Mouse (Mus musculus) heart, embryonic 14.5 days (tissue): Measurements from ENCODE around the gene Pappa2. TPM values are rescaled to one million over a fixed set of nuclear protein-coding genes. Genes with fewer than 3 reads are reported as not detected.

Source experiments
- ATAC-seq: fragments of 200-750 bp; cut with Nextera tagmentation; 2 replicates; pipeline ENCODE4 v1.8.0; 2017; ENCODE audit warnings: low read depth, moderate TSS enrichment; ENCODE audit not compliant: insufficient number of reproducible peaks, insufficient read depth, low FRiP score
- H3K27ac ChIP-seq, 2 experiments: fragments of 200-500 bp in 1 of 2; fragments of 300-500 bp in 1 of 2; sonication (generic) in 1 of 2; replicated peaks in 1 of 2; 2 replicates each; pipeline ENCODE4 v1.5.1; 2012 to 2014; ENCODE audit warnings: low read depth in 2 of 2, low read length in 2 of 2, control low read depth in 1 of 2, mild to moderate bottlenecking in 1 of 2, mixed read lengths in 1 of 2; ENCODE audit not compliant: control insufficient read depth in 1 of 2, insufficient read depth in 1 of 2
- H3K27me3 ChIP-seq: fragments of 300-500 bp; sonication (generic); 2 replicates; pipeline ENCODE4 v1.6.1; 2014; ENCODE audit warnings: mild to moderate bottlenecking, low read length, control low read depth; ENCODE audit not compliant: control insufficient read depth, insufficient read depth
- H3K36me3 ChIP-seq: fragments of 300-500 bp; sonication (generic); 2 replicates; pipeline ENCODE4 v1.6.1; 2014; ENCODE audit warnings: mild to moderate bottlenecking, control low read depth, low read length, mixed read lengths; ENCODE audit not compliant: control insufficient read depth, insufficient read depth
- H3K4me1 ChIP-seq, 2 experiments: fragments of 200-500 bp in 1 of 2; fragments of 300-500 bp in 1 of 2; sonication (generic) in 1 of 2; 2 replicates each; pipeline ENCODE4 v1.6.1; 2012 to 2014; ENCODE audit warnings: low read length in 2 of 2, control low read depth in 1 of 2, mixed read lengths in 1 of 2; ENCODE audit not compliant: control insufficient read depth in 2 of 2, insufficient read depth in 2 of 2
- H3K4me2 ChIP-seq: fragments of 300-500 bp; sonication (generic); 2 replicates; pipeline ENCODE4 v1.6.1; 2014; ENCODE audit warnings: mild to moderate bottlenecking, low read length
- H3K4me3 ChIP-seq, 2 experiments: fragments of 200-500 bp in 1 of 2; fragments of 300-500 bp in 1 of 2; sonication (generic) in 1 of 2; 2 replicates each; pipeline ENCODE4 v1.5.1; 2012 to 2014; ENCODE audit warnings: low read length in 2 of 2, mild to moderate bottlenecking in 2 of 2, control low read depth in 1 of 2, low read depth in 1 of 2, moderate library complexity in 1 of 2; ENCODE audit not compliant: control insufficient read depth in 1 of 2, insufficient read depth in 1 of 2
- H3K9ac ChIP-seq: fragments of 300-500 bp; sonication (generic); 2 replicates; pipeline ENCODE4 v1.6.1; 2014; ENCODE audit warnings: mild to moderate bottlenecking, low read length
- H3K9me3 ChIP-seq: fragments of 300-500 bp; sonication (generic); 2 replicates; pipeline ENCODE4 v1.6.1; 2016; ENCODE audit warnings: low read length, control low read depth; ENCODE audit not compliant: control insufficient read depth
- WGBS: fragments of 180-500 bp; shearing (Covaris S2); extraction: QIAGEN DNeasy Blood & Tissue Kit; methylation state at CpG from one replicate; pipeline ENCODE4 v1.1.7; 2014; 5-methylcytosine and 5-hydroxymethylcytosine counted together
- polyA plus RNA-seq: library from polyadenylated mRNA; unstranded; fragments of >200 nt; fragmentation: Nextera tagmentation; extraction: Ambion mirVana; gene quantifications from 2 replicates; pipeline ENCODE4 v1.2.1, GENCODE M21; 2014

Gene Pappa2
- polyA plus RNA-seq, 1 experiment from 2014 or later = 0.58 TPM

- no peak overlapping the region for H3K27ac ChIP-seq
- no peak overlapping the region for H3K4me3 ChIP-seq
- no peaks in the 10 kb centered on the region for H3K9me3 ChIP-seq
- H3K36me3 ChIP-seq = no peaks in the 10 kb centered on the region
- no peaks in the 10 kb centered on the region for H3K27me3 ChIP-seq
- no peak overlapping the region for H3K9ac ChIP-seq
- H3K4me1 ChIP-seq = peaks cover 2 to 4% of the 10 kb centered on the region in 2 experiments; a peak in 2 of 4 replicates
- ATAC-seq = no peak
- WGBS = 38% methylated on average over 4 of the region's 4 CpGs
- no peak overlapping the region for H3K4me2 ChIP-seq
These were observed 247.3 kb downstream of the Pappa2 start for GRCm38 (mm10) chr1:158732868-158733496.

- no peak overlapping the region for H3K4me2 ChIP-seq
- ATAC-seq = no peak
These were observed 266.8 kb downstream of the Pappa2 start for GRCm38 (mm10) chr1:158713301-158714095.

GRCm38 (mm10) chr1:158701336-158701735 is 279.0 kb downstream of the Pappa2 start:
- Histone ChIP-seq H3K9ac (no peak overlapping the region), H3K27ac (no peak overlapping the region), H3K4me1 (no peaks in the 10 kb centered on the region), H3K4me2 (no peak overlapping the region), H3K27me3 (no peaks in the 10 kb centered on the region), H3K4me3 (no peak overlapping the region), H3K36me3 (no peaks in the 10 kb centered on the region), H3K9me3 (no peaks in the 10 kb centered on the region)
- no peak for ATAC-seq
- WGBS = 74% methylated on average over 1 of the region's 1 CpGs

More at GRCm38 (mm10) chr1:158713301-158714095, 266.8 kb downstream of the Pappa2 start:
- Histone ChIP-seq H3K9me3 (no peaks in the 10 kb centered on the region), H3K36me3 (no peaks in the 10 kb centered on the region), H3K9ac (no peak overlapping the region), H3K27ac (no peak overlapping the region), H3K4me1 (no peaks in the 10 kb centered on the region), H3K4me3 (no peak overlapping the region), H3K27me3 (no peaks in the 10 kb centered on the region)
- 39% methylated on average over 5 of the region's 5 CpGs for WGBS

GRCm38 (mm10) chr1:158700147-158700546 is 280.1 kb downstream of the Pappa2 start:
- Histone ChIP-seq H3K4me1 (no peaks in the 10 kb centered on the region), H3K9me3 (no peaks in the 10 kb centered on the region), H3K27ac (no peak overlapping the region), H3K36me3 (no peaks in the 10 kb centered on the region), H3K4me3 (no peak overlapping the region), H3K4me2 (no peak overlapping the region), H3K27me3 (no peaks in the 10 kb centered on the region), H3K9ac (no peak overlapping the region)
- 67% methylated on average over 2 of the region's 2 CpGs for WGBS
- no peak for ATAC-seq

DNA sequence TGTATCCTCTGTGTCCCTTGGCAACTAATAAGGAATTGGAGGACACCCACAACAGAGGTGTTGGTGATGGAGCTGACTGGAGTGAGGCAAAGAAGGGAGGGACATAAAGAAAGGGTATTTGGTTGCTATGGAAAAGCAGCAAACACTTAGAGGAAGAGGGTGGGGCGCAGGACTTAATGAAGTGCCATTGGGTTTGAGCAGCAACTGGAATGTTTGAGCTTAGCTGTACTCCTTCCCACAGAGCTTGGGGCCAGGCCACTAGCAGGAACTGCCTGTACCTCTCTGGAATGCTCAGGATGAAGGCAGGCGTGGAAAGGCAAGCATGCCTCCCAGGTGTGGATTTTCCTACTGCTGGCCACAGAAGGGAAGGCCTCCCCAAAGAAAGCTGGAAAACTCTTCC is 281.0 kb downstream of the Pappa2 start:
- no peak overlapping the region for H3K4me2 ChIP-seq
- no peaks in the 10 kb centered on the region for H3K4me1 ChIP-seq
- H3K36me3 ChIP-seq = no peaks in the 10 kb centered on the region
- no peak overlapping the region for H3K27ac ChIP-seq
- ATAC-seq = no peak
- H3K9me3 ChIP-seq = no peaks in the 10 kb centered on the region
- H3K27me3 ChIP-seq = no peaks in the 10 kb centered on the region
- no peak overlapping the region for H3K4me3 ChIP-seq
- WGBS = 71% methylated on average over 2 of the region's 2 CpGs
- H3K9ac ChIP-seq = no peak overlapping the region

DNA sequence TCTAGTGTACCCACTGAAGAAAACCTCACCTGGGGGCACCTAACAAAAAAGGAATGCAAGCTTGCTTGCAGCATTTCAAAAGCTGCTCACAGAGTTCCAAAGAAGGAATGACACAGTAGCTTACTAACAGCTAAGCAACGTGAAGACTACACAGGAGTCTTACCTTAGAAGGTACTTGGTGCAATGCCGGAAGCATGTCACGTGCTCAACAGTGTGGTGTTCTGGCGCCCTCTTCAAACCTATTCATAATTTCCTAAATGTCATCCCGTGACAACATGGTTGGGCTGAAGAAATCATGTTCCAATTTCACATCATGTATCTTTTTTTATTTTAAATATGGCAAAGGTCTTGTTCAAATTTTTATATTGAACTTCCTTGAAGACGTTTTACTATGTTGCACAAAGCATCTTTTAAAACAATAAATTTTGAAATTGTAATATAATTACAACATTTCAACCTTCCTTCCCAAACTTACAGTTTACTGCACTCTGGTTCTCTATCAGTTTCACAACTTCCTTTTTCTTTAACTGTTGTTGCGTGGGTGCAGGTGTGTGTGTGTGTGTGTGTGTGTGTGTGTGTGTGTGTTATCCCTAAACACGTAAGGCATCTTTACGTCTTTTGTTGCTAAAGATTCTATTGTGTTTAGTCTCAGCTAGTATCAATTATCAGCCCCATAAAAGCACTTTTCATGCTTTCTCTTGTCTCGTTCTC is 282.3 kb downstream of the Pappa2 start:
- H3K9me3 ChIP-seq = no peaks in the 10 kb centered on the region
- H3K36me3 ChIP-seq = no peaks in the 10 kb centered on the region
- H3K9ac ChIP-seq = no peak overlapping the region
- no peaks in the 10 kb centered on the region for H3K27me3 ChIP-seq
- no peak overlapping the region for H3K27ac ChIP-seq
- H3K4me3 ChIP-seq = no peak overlapping the region
- H3K4me1 ChIP-seq = no peaks in the 10 kb centered on the region
- WGBS = 87% methylated on average over 10 of the region's 10 CpGs
- ATAC-seq = no peak
- no peak overlapping the region for H3K4me2 ChIP-seq

DNA sequence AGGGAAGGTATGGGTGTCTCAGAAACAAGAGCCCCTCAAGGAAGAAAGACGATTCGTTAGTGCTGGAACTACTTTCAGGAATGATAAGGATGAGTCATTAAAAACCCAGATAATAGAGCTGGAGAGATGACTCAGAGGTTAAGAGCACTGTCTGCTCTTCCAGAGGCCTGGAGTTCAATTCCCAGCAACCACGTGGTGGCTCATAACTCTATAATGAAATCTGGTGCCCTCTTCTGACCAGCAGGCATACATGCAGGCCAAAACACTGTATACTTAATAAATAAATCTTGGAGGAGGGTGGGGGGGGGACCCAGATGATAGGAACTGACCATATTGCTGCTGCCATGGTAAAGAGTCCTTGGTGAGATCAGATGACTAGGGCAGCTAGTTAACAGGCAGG is 282.9 kb downstream of the Pappa2 start:
- H3K36me3 ChIP-seq = no peaks in the 10 kb centered on the region
- H3K9me3 ChIP-seq = no peaks in the 10 kb centered on the region
- H3K4me2 ChIP-seq = no peak overlapping the region
- H3K9ac ChIP-seq = no peak overlapping the region
- no peak overlapping the region for H3K27ac ChIP-seq
- H3K27me3 ChIP-seq = no peaks in the 10 kb centered on the region
- 44% methylated on average over 3 of the region's 3 CpGs for WGBS
- H3K4me1 ChIP-seq = no peaks in the 10 kb centered on the region
- no peak overlapping the region for H3K4me3 ChIP-seq
- ATAC-seq = no peak
